Mouse (Mus musculus) neural tube, embryonic 15.5 days (tissue): ENCODE results near the gene Cacna1c. TPM values are rescaled to one million over a fixed set of nuclear protein-coding genes. Genes with fewer than 3 reads are reported as not detected.

ENCODE experiments used
- ATAC-seq: fragments of 200-750 bp; cut with Nextera tagmentation; 2 replicates; pipeline ENCODE4 v1.8.0; 2017; ENCODE audit warnings: mild to moderate bottlenecking, moderate TSS enrichment, moderate library complexity; ENCODE audit not compliant: low FRiP score
- H3K27ac ChIP-seq: fragments of 300-500 bp; sonication (generic); replicated peaks from 2 replicates; pipeline ENCODE4 v1.5.1; 2015; ENCODE audit warnings: mild to moderate bottlenecking, inconsistent platforms
- H3K27me3 ChIP-seq: fragments of 300-500 bp; sonication (generic); replicated peaks from 2 replicates; pipeline ENCODE4 v1.6.1; 2015; ENCODE audit warnings: inconsistent platforms
- H3K36me3 ChIP-seq: fragments of 300-500 bp; sonication (generic); 2 replicates; pipeline ENCODE4 v1.6.1; 2015; ENCODE audit warnings: inconsistent platforms
- H3K4me1 ChIP-seq: fragments of 300-500 bp; sonication (generic); 2 replicates; pipeline ENCODE4 v1.6.1; 2015; ENCODE audit warnings: inconsistent platforms
- H3K4me2 ChIP-seq: fragments of 300-500 bp; sonication (generic); 2 replicates; pipeline ENCODE4 v1.6.1; 2015; ENCODE audit warnings: inconsistent platforms, mild to moderate bottlenecking, moderate library complexity
- H3K4me3 ChIP-seq: fragments of 300-500 bp; sonication (generic); replicated peaks from 2 replicates; pipeline ENCODE4 v1.5.1; 2015; ENCODE audit warnings: mild to moderate bottlenecking, inconsistent platforms
- H3K9ac ChIP-seq: fragments of 300-500 bp; sonication (generic); replicated peaks from 2 replicates; pipeline ENCODE4 v1.6.1; 2015; ENCODE audit warnings: mild to moderate bottlenecking, inconsistent platforms
- H3K9me3 ChIP-seq: fragments of 300-500 bp; sonication (generic); replicated peaks from 2 replicates; pipeline ENCODE4 v1.6.1; 2016; ENCODE audit warnings: inconsistent platforms
- WGBS: fragments of 180-500 bp; shearing (Covaris S2); methylation state at CpG from one replicate; pipeline ENCODE4 v1.1.7; 2015; ENCODE audit warnings: mixed read lengths; 5-methylcytosine and 5-hydroxymethylcytosine counted together
- polyA plus RNA-seq: library from polyadenylated mRNA; unstranded; fragments of >200 nt; fragmentation: Nextera tagmentation; extraction: Ambion mirVana; gene quantifications from 2 replicates; pipeline ENCODE4 v1.2.1, GENCODE M21; 2015

The Cacna1c gene
- polyA plus RNA-seq, 1 experiment from 2014 or later, result 7.4 TPM

GRCm38 (mm10) chr6:118632491-118632890 lies 563.7 kb downstream of the Cacna1c start:
- Histone ChIP-seq H3K4me3 (no peak overlapping the region), H3K27ac (no peak overlapping the region), H3K9ac (no peak overlapping the region), H3K36me3 (peaks cover 21% of the 10 kb centered on the region), H3K27me3 (no peaks in the 10 kb centered on the region), H3K9me3 (peaks cover 5% of the 10 kb centered on the region; the same call in 1 of the 2 replicates), H3K4me1 (no peaks in the 10 kb centered on the region), H3K4me2 (no peak overlapping the region)
- WGBS, result 84% methylated on average over 2 of the region's 2 CpGs
- ATAC-seq, result no peak

DNA sequence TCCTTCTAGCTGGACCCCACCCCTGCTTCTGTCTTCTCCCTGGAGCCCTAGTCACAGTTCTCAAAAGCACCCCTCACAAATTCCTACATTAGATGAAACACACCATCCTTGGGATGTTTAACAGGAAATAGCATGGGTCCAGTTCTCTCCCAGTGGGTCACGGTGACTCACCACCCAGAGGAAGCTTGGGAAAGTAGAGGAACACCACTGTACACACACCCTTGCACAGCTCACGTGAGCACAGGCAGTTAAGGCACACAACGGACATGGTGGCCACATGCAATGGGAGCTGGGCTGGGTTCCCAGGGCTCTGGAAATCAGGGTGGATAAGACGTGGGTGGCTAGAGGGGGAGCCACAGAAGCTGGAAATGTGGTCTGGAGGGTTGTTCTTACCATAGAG lies 566.2 kb downstream of the Cacna1c start:
- Histone ChIP-seq H3K27me3 (no peaks in the 10 kb centered on the region), H3K9me3 (no peaks in the 10 kb centered on the region), H3K4me1 (no peaks in the 10 kb centered on the region), H3K9ac (no peak overlapping the region), H3K4me3 (no peak overlapping the region), H3K4me2 (no peak overlapping the region), H3K36me3 (peaks cover 8% of the 10 kb centered on the region), H3K27ac (no peak overlapping the region)
- ATAC-seq, result no peak
- 82% methylated on average over 4 of the region's 4 CpGs for WGBS

DNA sequence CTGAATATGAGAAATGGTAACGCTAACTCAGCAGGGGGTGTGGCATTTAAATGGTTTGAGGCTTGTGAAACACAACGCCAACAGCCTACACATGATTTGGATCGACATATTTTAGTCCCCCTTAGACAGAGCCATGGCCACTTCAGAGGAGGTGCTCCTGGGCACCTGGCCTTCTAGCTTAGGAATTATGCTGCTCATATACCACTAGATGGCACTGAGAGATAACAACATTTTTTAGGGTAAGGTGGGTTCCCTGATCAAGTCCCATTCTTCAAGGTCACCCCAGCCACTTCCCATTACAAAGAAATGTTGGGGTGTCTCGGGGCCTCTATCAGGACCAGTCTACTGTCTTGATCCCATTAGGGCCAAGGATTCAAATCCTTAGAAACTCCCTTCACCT lies 570.0 kb downstream of the Cacna1c start:
- H3K27me3 ChIP-seq, result no peaks in the 10 kb centered on the region
- no peak overlapping the region for H3K27ac ChIP-seq
- WGBS, result 62% methylated on average over 4 of the region's 4 CpGs
- no peak overlapping the region for H3K4me2 ChIP-seq
- no peaks in the 10 kb centered on the region for H3K4me1 ChIP-seq
- no peaks in the 10 kb centered on the region for H3K9me3 ChIP-seq
- H3K36me3 ChIP-seq, result peaks cover 16% of the 10 kb centered on the region
- no peak for ATAC-seq
- no peak overlapping the region for H3K4me3 ChIP-seq
- H3K9ac ChIP-seq, result no peak overlapping the region

DNA sequence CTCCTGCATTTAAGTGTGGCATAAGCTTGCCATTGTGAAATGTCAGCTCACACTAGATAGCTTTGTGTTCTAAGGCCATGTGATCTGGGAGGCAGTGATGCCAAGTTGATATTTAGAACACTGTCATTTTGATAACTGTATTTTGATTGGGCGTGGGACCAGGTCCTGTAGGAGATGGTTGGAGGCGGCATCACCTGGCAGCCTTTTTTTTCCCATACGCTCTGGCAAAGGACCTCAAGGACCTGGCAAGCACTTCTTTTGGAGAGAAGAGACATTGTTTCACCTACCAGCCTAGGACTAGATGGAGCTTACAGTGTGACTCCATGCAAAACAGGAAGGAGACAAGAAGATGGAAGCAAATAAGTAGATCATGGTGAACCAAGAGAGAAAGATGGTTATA lies 572.6 kb downstream of the Cacna1c start:
- peaks cover 16% of the 10 kb centered on the region for H3K36me3 ChIP-seq
- no peaks in the 10 kb centered on the region for H3K27me3 ChIP-seq
- no peak overlapping the region for H3K9ac ChIP-seq
- WGBS, result 95% methylated on average over 3 of the region's 3 CpGs
- no peak overlapping the region for H3K4me2 ChIP-seq
- H3K27ac ChIP-seq, result no peak overlapping the region
- no peak for ATAC-seq
- no peaks in the 10 kb centered on the region for H3K9me3 ChIP-seq
- H3K4me1 ChIP-seq, result no peaks in the 10 kb centered on the region
- H3K4me3 ChIP-seq, result no peak overlapping the region

- no peaks in the 10 kb centered on the region for H3K27me3 ChIP-seq
- H3K4me1 ChIP-seq, result no peaks in the 10 kb centered on the region
- peaks cover 16% of the 10 kb centered on the region for H3K36me3 ChIP-seq
- no peak for ATAC-seq
- H3K9me3 ChIP-seq, result no peaks in the 10 kb centered on the region
- no peak overlapping the region for H3K27ac ChIP-seq
- H3K9ac ChIP-seq, result no peak overlapping the region
- H3K4me2 ChIP-seq, result no peak overlapping the region
- 71% methylated on average over 7 of the region's 7 CpGs for WGBS
- H3K4me3 ChIP-seq, result no peak overlapping the region
Measured at GRCm38 (mm10) chr6:118621866-118622265, 574.4 kb downstream of the Cacna1c start.

GRCm38 (mm10) chr6:118621406-118621805 lies 574.8 kb downstream of the Cacna1c start:
- Histone ChIP-seq H3K4me2 (no peak overlapping the region), H3K4me1 (no peaks in the 10 kb centered on the region), H3K27ac (no peak overlapping the region), H3K36me3 (peaks cover 16% of the 10 kb centered on the region), H3K4me3 (no peak overlapping the region), H3K9ac (no peak overlapping the region), H3K9me3 (no peaks in the 10 kb centered on the region), H3K27me3 (no peaks in the 10 kb centered on the region)
- 90% methylated on average over 3 of the region's 3 CpGs for WGBS
- ATAC-seq, result no peak

- WGBS, result 77% methylated on average over 6 of the region's 6 CpGs
- no peak overlapping the region for H3K9ac ChIP-seq
- H3K27ac ChIP-seq, result no peak overlapping the region
- no peaks in the 10 kb centered on the region for H3K9me3 ChIP-seq
- H3K4me1 ChIP-seq, result no peaks in the 10 kb centered on the region
- no peak overlapping the region for H3K4me3 ChIP-seq
- H3K36me3 ChIP-seq, result peaks cover 67% of the 10 kb centered on the region
- H3K4me2 ChIP-seq, result no peak overlapping the region
- no peak for ATAC-seq
- H3K27me3 ChIP-seq, result no peaks in the 10 kb centered on the region
Measured at GRCm38 (mm10) chr6:118608906-118609305, 587.3 kb downstream of the Cacna1c start.

DNA sequence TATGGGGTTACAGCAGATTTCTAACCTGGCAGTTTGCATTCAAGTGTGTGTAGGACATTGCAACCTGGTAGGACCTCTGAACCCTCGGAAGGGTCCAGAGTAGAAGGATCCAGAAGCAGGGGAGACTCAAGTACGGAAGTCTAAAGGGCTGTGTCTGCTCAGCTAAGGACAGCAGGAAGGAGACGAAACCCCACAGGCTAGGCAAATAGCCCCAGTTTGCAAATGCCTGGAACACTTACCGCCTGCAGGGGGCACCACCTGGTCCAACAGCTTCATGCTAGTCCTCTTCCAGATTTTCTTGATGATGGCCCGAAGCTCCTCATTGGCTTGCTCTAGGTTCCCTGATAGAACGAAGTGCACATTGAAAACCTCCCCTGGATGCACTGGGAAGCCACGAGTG lies 590.2 kb downstream of the Cacna1c start:
- Histone ChIP-seq H3K9me3 (no peaks in the 10 kb centered on the region), H3K4me2 (no peak overlapping the region), H3K4me3 (no peak overlapping the region), H3K27ac (no peak overlapping the region), H3K27me3 (no peaks in the 10 kb centered on the region), H3K9ac (no peak overlapping the region), H3K36me3 (peaks cover 76% of the 10 kb centered on the region), H3K4me1 (no peaks in the 10 kb centered on the region)
- no peak for ATAC-seq
- WGBS, result 72% methylated on average over 7 of the region's 7 CpGs

DNA sequence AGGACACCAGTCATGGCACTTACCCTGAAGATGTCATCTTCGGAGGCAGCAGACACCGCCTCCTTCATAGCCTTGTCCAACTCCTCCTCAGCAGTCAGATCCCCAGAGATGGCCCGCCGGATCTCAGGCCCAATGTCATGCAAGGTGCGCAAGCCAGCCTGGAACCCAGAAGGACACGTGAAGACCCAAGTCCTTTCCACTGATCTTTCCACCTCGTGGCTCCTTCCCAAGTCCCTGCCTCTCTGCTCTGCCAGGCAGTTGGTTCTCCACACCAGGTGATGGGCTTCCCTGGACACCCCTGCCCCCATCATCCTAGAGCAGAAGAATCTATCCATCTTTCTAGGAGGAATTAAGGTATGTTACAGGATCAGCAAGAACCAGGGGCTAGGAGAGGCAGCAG lies 592.4 kb downstream of the Cacna1c start:
- Histone ChIP-seq H3K27ac (no peak overlapping the region), H3K4me2 (no peak overlapping the region), H3K36me3 (peaks cover 63% of the 10 kb centered on the region), H3K27me3 (no peaks in the 10 kb centered on the region), H3K9me3 (no peaks in the 10 kb centered on the region), H3K4me3 (no peak overlapping the region), H3K9ac (no peak overlapping the region), H3K4me1 (no peaks in the 10 kb centered on the region)
- 93% methylated on average over 7 of the region's 7 CpGs for WGBS
- ATAC-seq, result no peak

DNA sequence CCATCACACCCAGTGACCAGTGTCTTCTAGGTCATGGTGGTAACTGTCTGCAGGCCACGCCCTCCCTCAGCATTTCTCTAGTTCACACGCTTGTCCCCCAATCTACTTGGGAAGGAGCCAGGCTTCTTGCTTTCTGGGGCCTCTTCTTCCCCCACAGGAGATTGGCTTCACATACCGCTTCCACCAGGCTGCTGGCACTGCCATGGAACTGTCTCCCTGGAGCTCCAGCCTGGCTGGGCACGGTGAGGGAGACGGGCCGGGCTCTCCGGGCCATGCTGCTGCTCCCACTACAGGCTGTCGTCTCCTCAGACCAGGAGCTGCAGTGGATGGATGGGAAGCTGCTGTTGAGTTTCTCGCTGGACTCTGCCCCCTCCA lies 600.5 kb downstream of the Cacna1c start:
- H3K9ac ChIP-seq, result no peak overlapping the region
- no peak for ATAC-seq
- peaks cover 11% of the 10 kb centered on the region for H3K27me3 ChIP-seq
- no peak overlapping the region for H3K4me3 ChIP-seq
- no peak overlapping the region for H3K27ac ChIP-seq
- 68% methylated on average over 9 of the region's 9 CpGs for WGBS
- no peak overlapping the region for H3K4me2 ChIP-seq
- H3K9me3 ChIP-seq, result no peaks in the 10 kb centered on the region
- H3K36me3 ChIP-seq, result peaks cover 43% of the 10 kb centered on the region
- H3K4me1 ChIP-seq, result peaks cover 14% of the 10 kb centered on the region

DNA sequence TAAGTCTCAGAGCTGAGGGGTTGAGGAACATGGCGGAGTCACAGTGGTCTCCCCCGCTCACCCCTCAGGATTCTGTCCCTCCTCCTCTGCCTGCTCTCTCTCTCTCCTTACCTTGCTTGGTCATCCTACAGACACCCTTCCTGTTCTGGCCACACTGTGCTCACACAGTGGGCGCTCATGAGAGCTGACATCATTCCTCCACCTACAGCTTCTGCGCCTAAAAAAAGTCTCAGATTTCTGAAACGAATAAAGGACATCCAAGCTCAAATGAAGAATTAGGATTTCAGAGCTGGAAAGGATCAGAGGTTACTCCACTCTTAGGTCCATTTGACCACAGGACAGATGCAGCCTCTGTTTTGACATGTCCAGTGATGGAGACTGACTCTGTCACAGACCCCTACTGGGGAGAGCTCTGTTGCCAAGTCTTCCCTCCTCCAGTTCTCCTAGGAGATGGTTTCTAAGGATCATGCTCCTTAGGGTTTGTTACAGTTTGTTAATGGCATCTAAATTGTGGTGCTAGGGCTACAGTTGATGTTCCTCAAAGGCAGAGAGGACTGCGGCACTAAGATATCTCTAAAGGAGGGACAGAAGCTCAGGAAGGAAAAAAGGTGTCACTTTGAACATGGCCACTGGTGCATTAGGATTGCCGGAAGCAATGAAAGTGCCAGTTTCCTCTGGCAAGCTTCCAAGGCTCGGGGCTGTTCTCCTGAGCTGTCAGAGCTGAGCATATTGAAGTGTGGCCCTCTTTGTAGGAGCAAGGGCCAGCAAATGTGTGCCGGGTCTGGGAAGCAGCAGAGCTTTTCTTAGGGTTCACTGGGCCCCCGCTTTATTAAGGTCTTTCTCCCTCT lies 601.2 kb downstream of the Cacna1c start:
- Histone ChIP-seq H3K9ac (no peak overlapping the region), H3K4me3 (no peak overlapping the region), H3K27ac (no peak overlapping the region), H3K27me3 (peaks cover 11% of the 10 kb centered on the region), H3K9me3 (no peaks in the 10 kb centered on the region), H3K4me1 (peaks cover 14% of the 10 kb centered on the region), H3K4me2 (no peak overlapping the region), H3K36me3 (peaks cover 43% of the 10 kb centered on the region)
- ATAC-seq, result no peak
- 86% methylated on average over 10 of the region's 10 CpGs for WGBS

DNA sequence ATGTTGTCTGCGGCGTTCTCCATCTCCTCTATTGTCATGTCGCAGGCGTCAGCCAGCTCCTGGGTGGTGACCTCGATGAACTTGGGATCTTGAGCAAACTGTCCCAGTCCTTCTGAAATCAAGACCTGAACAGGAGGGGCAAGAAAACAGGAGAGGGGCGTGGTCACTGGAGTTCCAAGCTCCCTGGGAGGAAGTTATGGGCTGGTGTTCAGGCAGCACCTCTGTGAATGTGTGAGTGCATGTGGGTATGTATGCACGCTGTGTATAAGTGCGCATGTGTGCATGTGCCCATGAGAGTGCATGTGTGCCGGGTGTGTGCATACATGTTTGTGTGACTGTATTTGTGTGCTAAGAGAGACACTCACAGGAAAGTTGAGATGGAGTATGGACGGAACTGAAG lies 602.1 kb downstream of the Cacna1c start:
- Histone ChIP-seq H3K4me3 (peak overlapping the region; percentile 26), H3K4me2 (peak overlapping the region; percentile 59), H3K27me3 (peaks cover 11% of the 10 kb centered on the region), H3K4me1 (peaks cover 14% of the 10 kb centered on the region), H3K36me3 (peaks cover 43% of the 10 kb centered on the region), H3K9ac (no peak overlapping the region), H3K27ac (no peak overlapping the region), H3K9me3 (no peaks in the 10 kb centered on the region)
- ATAC-seq, result peak; percentile 28; the same call in 1 of the 2 replicates
- 35% methylated on average over 10 of the region's 10 CpGs for WGBS
